Mouse (Mus musculus): ENCODE data around the gene Pidd1. TPM values are rescaled to one million over a fixed set of nuclear protein-coding genes. Genes with fewer than 3 reads are reported as not detected.

Pidd1 gene
- total RNA-seq, 2 experiments from 2014 or later, result 0.15 to 0.18 TPM

DNA sequence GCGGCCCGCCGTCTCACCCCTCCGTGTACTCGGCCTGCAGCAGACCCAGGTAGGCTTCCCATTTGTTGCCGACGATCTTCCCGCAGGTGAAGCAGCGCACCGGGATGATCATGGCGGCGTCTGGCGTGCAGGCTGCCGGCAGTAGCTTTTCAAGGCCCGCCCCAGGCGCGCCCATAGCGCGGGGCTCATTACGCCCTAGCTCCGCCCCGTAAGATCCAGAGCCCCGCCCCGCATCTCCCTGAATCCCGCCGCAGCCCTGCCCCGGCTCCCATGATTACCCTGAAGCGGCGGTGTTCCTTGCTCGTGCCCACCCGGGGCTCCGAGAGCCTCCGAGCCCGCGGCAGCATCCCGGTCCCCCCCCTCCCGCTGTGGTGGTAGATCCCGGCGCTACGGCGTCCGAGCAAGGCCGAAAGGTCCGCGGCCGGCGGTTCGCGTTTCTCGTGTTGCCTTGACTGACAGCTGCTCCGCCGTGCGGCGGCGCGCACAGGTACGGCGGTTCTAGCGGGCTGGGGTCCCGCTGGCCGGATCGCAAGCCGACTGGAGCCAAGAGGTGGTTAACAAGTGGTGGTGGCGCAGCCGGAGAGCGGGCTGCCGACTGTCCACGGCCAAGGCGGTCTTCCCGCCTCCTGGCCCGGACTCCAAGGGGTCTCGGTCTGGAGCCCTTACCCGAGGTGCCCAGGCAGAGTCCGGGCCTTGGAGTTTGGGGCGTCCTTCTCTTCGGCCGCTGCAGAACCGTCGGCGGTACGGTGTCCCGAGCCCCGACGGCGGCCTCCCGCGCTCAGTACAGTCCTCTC is 31.4 kb upstream of the Pidd1 start, which contains the start of the genes Polr2l and Tspan4:
Gene Polr2l, minus strand, starts transcription at position 122 of the 794 bp plus-strand sequence.
Gene Tspan4, plus strand, starts transcription at position 230 of the 794 bp plus-strand sequence.
- intact Hi-C loops (cut with DNase I), result no loop called here
- peak; percentile 75 to 86 for DNase-seq

DNA sequence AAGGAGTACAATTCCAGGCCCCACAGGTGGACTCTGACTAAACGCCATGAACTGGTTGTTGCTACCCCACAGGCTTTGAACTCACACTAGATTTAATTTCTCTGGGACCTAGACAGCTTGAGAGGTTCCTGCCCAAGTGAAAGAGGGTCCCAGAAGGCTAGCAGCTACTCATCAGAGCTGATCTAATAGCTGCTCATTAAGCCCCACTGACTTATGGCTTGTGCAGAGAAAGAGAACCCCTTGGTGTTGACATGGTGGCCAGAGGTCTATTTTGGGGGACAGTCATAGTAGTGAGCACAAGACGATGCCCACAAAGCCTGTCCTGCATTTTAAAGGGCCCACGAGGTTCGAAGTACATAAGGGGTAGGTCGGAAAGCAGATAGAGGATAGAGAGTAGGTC is 30.3 kb upstream of the Pidd1 start:
- intact Hi-C loops (cut with DNase I), result no loop called here
- no peak for DNase-seq

DNA sequence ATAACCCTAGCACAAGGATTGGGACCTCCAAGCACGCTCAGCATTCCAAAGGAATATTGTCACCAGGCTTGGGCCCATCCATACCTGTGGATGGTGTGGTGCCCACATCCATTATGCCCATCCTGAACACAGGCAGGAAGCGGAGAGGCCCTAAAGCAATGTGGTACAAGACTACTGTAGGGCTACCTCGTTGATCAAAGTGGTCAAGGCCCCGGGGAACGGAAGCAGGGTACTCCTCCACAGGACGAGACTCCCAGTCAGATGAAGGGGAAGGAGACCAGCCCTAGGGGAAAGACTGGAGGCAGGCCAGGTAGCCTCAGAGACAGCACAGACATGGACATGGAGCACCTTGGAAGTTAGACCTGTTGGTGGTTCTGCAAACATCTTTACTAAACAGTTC is 28.9 kb upstream of the Pidd1 start:
- intact Hi-C loops (cut with DNase I), result no loop called here
- no peak for DNase-seq

DNA sequence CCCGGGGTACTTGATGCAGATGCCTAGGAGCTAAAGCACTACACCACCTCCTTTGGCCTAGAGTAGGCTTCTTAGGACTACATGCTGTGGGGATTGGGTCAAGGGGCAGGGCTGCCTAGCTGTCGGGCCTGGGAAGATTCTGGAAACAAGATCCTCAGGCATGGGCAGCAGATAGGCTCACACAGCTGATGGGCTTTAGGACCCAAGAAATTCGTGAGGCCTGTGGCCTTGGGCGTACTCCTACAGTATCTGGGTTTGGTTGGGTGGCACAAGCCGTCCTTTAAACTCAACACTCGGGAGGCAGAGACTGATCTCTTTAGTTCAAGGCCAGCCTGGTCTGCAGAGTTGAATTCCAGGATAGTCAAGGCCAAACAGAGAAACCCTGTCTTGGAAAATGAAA is 28.4 kb upstream of the Pidd1 start:
- intact Hi-C loops (cut with DNase I), result no loop called here
- DNase-seq, result no peak

DNA sequence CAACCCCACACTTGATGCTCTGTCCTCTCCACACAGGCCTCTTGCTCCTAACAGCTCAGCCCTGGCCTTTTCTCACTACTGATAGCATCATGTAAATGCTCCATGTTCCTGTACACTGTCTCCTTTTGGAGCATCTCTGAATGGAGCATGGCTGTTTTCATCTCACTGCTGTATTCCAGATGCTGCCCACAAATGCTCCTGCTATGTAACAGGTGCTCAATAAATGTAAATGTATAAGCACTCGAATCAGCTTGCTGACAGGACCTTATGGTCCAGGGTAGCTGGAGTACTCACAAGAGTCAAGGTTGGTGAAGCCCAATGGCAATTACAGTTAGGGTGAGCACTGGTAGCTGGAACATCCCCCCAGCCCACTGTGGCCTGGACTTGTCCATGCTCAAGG is 27.4 kb upstream of the Pidd1 start:
- intact Hi-C loops (cut with DNase I), result no loop called here
- no peak for DNase-seq

DNA sequence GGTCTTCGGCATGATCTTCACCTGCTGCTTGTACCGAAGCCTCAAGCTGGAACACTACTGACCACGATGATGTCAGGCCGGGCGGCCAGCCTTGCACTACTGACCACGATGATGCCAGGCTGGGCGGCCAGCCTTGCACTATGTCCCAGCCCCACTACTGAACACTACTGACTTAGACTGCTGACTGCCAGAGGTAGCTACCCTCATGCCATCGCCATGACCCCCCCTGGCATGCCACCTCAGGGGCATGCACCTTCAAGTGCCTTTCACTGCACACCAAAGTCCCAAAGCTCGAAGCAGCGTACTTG is 26.8 kb upstream of the Pidd1 start:
- no peak for DNase-seq
- intact Hi-C loops (cut with DNase I), result no loop called here

DNA sequence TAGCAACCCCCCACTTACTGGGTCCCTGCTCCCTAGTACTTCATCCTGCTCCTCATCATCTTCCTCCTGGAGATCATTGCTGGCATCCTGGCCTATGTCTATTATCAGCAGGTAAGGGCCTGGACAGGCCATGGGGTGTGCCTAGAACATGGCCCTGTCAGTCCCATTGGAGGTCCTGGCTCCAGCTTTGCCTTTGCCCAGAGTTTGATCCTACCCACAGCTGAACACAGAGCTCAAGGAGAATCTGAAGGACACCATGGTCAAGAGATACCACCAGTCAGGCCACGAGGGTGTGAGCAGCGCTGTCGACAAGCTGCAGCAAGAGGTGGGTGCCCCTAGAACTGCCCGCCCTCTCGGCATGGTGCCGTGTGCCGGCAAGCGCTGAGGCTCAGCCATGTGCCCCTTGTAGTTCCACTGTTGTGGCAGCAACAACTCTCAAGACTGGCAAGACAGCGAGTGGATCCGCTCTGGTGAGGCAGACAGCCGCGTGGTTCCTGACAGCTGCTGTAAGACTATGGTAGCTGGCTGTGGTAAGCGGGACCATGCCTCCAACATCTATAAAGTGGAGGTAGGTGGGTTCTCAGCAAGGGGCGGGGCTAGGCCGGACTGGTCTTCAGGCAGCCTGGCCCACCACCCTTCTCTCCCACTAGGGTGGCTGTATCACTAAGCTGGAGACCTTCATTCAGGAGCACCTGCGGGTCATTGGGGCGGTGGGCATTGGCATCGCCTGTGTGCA is 26.2 kb upstream of the Pidd1 start:
- intact Hi-C loops (cut with DNase I), result no loop called here
- DNase-seq, result no peak

DNA sequence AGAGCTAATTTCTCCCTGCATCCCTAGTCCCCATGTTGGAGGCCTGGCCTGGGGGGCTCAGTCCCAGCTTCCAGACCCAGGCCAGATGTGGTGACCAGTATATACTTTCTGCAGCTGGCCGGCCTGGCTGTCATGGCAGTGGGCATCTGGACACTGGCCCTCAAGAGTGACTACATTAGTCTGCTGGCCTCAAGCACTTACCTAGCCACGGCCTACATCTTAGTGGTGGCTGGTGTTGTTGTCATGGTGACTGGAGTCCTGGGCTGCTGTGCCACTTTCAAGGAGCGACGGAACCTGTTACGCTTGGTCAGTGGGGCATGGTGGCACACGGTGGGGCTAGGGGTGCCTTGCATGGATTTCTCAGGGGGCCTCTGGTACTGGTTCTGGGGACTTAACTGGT is 25.5 kb upstream of the Pidd1 start:
- intact Hi-C loops (cut with DNase I), result no loop called here
- DNase-seq, result no peak

DNA sequence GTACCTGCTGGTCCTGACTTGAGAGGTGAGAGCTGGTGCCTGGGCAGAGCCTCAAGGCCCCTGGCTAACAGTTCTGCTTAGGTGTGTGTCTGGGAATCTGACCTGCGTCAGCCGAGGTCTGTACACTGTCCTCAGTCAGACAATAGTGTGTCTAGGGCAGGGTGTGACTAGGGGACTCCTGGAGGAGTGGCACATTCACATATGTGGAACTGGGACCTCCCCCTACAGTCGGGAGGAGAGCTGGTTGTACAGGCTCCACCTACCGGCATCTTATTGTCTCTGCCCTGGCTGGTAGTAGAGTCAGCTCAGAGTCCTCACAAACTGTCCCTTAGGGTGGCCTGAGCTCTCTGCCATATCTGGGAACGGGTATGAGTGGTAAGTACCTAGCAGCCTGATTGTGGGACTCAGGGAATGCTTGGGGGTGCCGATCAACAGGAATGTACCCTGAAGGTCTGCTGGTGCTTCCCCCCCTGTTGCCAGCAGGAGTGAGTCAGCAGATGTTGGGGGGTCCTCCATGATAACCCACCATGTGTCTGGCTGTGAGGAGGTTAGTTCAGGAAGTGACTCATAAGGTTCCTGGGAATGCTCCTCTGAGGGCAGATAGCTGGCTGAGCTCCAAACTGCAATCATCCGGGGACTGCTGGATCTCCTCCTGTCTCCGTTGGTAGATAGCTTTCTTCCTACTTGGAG is 24.8 kb upstream of the Pidd1 start:
- DNase-seq, result peak; percentile 56 to 57
- intact Hi-C loops (cut with DNase I), result no loop called here

DNA sequence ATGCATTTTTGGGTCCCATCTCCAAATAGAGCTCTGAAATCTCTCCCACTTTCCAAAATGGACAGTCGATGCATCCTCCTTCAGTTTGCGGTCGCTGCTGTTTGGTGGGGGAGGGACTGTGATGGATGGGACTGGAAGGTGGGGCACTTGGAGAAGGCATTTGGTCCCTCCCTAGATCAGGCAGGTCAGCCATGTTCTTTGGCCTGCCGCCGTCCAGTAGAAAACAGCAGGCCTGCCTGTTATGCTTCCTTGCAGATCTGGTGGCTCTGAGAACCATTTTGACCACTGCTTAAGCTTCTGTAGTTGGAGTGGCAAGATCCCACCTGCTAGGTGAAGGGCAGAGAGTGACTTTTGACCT is 24.3 kb upstream of the Pidd1 start:
- intact Hi-C loops (cut with DNase I), result no loop called here
- peak in 1 of 2 experiments; percentile 34 for DNase-seq

DNA sequence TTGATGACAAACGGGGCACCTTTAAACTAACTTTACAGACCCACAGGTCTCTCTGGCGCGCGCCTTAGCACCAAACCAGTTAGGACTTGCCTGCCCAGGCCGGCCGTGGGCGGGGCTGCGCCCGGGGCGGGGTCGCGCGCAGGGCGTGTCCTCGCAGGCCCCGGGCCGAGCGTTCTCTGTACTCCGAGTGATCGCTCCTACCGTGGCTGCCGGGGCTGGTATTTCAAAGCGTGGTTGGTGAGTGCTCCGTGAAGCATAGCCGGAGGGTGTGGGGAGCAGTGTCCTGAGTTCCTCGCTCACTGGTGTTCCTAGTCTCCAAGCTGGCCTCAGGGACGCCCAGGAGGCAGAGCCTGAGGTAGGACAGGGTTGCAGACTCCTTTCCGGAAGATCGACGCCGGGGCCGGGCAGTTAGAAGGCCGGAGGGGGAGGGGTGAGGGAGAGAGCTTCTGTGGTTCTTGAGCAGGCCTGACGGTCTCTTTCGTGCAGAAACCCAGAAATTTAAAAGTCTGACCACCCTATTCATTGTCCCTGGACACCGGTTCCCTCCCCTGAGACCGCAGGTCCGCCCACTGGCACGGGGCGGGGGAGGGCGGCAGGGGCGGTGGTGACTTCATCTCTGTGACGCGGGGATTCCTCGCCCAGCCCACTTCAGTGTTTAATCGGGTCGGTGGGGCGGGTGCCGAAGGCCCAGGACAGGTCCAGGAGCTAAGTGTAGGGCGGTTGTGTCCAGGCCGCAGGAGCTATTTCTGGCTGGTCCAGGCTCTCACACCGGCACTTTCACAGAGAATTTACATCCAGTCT is 23.6 kb upstream of the Pidd1 start, which contains the start of gene Cd151:
Gene Cd151, plus strand, starts transcription at position 163 of the 801 bp plus-strand sequence.
- intact Hi-C loops (cut with DNase I), result no loop called here
- peak; percentile 86 to 88 for DNase-seq

DNA sequence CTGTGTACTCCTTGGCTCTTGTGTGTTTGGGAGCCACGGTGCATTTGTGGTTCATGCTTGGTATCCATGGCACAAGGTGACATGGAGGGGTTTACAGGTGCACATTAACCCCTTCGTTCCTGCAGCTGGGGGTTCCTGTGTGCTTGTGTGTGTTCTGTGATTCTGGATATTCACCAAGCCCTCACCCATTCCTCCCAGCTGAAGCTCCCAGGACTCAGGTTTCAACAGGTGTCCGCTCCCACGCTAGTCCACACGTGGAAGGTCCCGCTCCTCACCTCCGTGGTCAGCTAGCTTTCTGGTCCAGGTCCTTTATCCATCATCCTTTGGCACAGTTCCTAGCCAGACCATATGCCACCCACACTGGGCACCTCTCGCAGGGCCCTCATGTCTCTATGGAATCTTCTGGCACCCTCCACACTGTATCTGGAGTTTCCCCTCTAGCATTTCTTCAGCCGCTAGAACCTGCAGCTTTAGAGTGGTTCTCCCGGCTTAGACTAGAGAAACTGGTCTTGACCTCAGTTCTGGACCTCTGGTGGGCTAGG is 22.9 kb upstream of the Pidd1 start:
- no peak for DNase-seq
- intact Hi-C loops (cut with DNase I), result no loop called here

DNA sequence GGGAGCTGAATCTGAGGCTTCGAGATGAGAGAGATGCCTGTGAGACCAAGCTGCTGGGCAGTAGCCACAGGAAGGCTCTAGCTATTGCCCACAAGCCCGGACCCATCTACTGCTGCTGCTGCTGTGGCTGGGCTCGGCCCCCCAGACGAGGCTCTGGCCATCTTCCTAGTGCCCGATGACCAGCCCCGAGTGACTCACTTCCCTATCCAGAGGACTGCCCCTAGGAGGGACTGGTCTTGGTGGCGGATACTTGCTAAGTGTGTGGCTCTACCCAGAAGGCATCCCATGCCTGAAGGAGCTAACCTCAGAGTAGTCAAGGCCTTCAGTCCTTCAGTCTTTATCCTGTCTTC is 22.2 kb upstream of the Pidd1 start:
- intact Hi-C loops (cut with DNase I), result no loop called here
- DNase-seq, result no peak

DNA sequence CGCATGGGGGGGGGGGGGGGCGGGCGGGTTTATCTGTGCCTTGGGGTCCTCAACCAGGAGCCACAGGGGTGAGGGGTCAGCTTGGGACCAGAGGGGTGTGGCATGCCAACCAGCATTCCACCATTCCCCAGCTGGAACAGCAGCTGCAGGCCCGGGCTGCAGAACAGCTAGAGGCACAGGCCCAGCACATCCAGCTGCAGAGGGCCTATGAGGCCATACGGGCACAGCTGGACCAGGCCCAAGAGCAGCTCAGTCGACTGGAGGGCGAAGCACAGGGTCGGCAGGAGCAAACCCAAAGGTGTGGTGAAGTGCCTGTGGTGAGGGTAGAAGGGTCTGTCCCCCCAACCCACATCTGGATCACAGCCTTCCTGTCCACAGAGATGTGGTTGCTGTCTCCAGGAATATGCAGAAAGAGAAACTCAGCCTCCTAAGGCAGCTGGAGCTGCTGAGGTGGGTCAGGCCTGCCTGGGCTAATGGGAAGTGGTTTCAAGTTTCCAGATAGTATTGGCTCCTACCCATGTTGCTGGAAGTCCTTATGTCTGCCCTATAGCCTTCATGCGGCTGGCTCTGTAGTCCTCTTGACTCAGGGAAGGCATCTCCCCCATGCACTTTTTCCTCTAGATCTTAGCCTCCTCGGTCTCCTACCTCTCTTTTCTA is 21.7 kb upstream of the Pidd1 start:
- intact Hi-C loops (cut with DNase I), result no loop called here

DNA sequence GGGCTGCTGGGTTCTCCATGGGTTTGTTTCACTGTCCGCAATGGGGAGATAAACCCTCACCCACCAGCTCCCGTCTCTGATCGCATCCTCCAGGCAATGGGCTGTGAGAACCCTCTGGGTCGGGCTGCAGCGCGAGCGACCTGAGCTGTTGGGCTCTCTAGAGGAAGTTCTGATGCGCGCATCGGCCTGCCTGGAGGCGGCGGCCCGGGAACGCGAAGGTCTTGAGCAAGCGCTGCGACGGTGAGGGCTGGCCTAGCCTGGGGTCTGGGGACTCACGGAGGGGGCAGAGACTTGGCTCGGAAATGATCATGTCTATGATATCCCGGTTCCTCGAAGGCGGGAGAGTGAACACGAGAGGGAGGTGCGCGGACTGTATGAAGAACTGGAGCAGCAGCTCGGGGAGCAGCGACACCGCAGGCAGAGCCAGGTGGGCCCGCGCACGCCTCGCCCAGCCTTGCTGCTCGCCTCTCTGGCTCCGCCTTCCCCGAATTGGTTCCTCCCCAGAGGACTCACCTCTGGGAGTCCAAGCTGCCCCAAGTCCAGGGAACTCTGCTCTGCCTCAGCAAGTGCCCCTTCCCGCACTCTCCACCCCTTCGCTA is 20.9 kb upstream of the Pidd1 start:
- no peak for DNase-seq
- intact Hi-C loops (cut with DNase I), result no loop called here

More for the DNA sequence above, 21.7 kb upstream of the Pidd1 start:
- peak in 1 of 2 experiments; percentile 31 for DNase-seq

DNA sequence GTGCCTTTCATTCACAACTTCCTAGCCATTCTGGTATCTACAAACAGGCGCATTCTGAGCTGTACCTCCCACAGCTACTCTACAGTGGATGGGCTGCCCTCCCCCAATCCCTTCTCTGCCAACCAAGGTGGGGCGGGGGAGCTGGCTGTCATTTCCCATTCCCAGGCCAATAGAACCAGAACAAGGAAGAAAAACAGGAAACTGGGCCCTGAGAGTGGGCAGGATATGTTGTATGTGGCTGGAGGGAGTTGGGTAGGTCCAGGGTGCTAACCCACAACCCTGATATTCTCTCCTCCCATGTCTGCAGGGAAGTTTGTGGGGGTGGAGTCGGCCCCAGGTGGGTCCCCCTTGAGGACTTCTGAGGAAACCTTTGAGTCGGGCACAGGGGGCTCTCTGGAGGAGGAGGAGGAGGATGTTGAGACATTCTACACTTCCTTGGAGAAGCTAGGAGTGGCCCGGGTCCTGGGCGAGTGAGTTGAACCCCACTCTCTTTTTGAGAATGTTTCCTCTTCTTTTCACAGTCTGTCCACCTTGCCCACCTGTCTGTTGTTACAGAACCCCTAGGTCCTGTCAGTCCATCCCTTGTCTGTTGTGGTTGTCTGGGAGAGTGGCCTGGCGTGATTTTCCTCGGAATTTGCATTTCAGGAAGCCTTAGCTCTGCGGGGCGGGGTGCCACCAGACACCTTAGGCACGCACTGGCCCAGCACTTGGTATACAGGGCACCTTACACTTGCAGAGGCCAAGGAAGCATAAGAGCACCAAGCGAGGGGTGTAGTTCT is 20.2 kb upstream of the Pidd1 start:
- intact Hi-C loops (cut with DNase I), result no loop called here
- DNase-seq, result no peak

DNA sequence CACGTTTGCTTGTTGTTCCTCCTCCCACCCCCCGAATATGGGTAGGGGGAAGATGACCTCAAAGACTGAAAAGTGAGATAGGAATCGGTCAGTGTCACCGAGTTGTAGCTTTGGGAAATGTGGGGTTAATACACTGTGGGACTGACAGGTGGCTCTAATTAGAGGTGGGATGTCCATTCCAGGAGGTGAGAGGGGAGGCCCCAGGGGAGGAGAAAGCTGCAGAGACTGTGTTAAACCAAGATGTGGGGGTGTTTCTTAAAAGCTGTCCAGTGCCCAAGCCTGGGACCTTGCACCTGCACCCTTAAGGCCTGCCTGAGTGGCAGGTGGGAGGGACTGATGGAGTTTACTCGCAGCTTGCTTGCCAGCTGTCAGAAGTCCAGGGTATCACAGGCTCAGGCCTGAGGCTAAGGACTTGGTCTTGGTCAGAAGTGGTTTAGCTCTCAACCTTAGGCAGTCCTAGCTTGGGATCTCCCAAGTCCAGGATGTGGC is 18.6 kb upstream of the Pidd1 start:
- peak in 1 of 2 experiments; percentile 27 for DNase-seq

DNA sequence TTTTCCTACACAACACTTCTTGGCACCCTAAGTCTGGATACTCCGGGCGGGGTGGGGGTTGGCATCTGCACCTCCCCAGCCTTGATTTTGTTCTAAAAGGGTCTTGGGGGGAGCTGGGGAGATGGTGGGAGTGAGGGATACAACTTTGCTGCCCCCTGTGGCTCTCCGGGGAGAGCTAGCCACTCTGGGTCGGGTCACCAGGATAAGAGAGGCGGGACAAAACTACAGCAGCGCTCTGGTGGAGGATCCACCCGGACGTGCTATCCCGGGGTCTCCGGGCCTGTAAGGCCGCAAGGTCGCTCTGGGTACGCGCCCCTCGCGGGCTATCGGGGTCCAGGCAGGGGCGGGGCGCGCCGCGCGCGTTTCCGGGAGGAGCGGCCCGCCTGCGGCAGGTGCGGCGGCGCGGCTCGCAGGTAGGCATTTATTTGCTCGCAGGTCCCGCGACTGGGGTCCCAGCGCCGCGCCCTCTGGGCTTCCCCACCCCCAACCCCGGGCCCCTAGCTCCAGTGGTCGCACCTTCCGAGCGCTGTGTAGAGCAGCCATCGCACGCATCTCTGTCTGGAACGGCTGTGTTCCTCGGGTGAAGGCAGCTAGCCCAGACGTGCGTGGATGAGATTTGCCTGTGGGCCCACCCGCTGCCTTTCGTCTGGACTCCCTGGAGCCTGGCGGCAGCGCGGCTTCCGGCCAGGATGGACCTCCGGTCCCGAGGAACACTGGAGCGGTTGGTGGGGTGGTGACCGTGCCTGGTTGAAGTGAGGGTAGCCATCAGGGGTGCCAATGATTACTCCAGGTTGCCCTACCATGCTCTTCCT is 17.9 kb upstream of the Pidd1 start:
- peak in 1 of 2 experiments; percentile 23 for DNase-seq
- intact Hi-C loops (cut with DNase I), result no loop called here

More for the DNA sequence above, 18.6 kb upstream of the Pidd1 start:
- intact Hi-C loops (cut with DNase I), result no loop called here
